ENCODE assay signal across 8 mouse cellular contexts in genomic region chr17:31557124-31557880, GRCm38 (mm10). TPM values are rescaled to one million over a fixed set of nuclear protein-coding genes. Genes with fewer than 3 reads are reported as not detected.
DNase-seq lines count a peak whose midpoint lies in the region; ATAC-seq lines count a peak whose summit lies in the region.

No protein-coding gene starts in this region.

- no peak overlapping the region for H3K4me2 ChIP-seq in heart, embryonic 14.5 days (ENCODE audit: low read length)
- no peak overlapping the region for H3K4me2 ChIP-seq in limb, embryonic 11.5 days (ENCODE audit: low read depth, severe bottlenecking)

- H3K36me3 ChIP-seq in heart, embryonic 14.5 days (ENCODE audit: control insufficient read depth, insufficient read depth, low read length) = no peaks in the 10 kb centered on the region
- H3K36me3 ChIP-seq in limb, embryonic 11.5 days (ENCODE audit: control insufficient read depth, insufficient read depth, low read length) = no peaks in the 10 kb centered on the region

- no peak overlapping the region for H3K4me3 ChIP-seq in heart, embryonic 14.5 days (ENCODE audit: control insufficient read depth in 1 of 2, insufficient read depth in 1 of 2, low read depth in 1 of 2, low read length in 2 of 2)
- no peak overlapping the region for H3K4me3 ChIP-seq in limb, embryonic 11.5 days (ENCODE audit: low read depth, low read length)

- H3K9ac ChIP-seq in heart, embryonic 14.5 days (ENCODE audit: low read length) = no peak overlapping the region
- H3K9ac ChIP-seq in limb, embryonic 11.5 days (ENCODE audit: low read length) = no peak overlapping the region

- WGBS in heart, embryonic 14.5 days = 59% methylated on average over 11 of the region's 11 CpGs
- 40% methylated on average over 11 of the region's 11 CpGs for WGBS in limb, embryonic 11.5 days

- peaks cover 7% of the 10 kb centered on the region in 2 experiments; a peak in 2 of 4 replicates for H3K4me1 ChIP-seq in heart, embryonic 14.5 days (ENCODE audit: control insufficient read depth in 2 of 2, insufficient read depth in 2 of 2, low read length in 2 of 2)
- H3K4me1 ChIP-seq in limb, embryonic 11.5 days (ENCODE audit: control insufficient read depth, insufficient read depth, low read length) = peaks cover 16% of the 10 kb centered on the region

- peak overlapping the region in 1 of 2 experiments; percentile 29; a peak in 1 of 4 replicates for H3K27ac ChIP-seq in heart, embryonic 14.5 days (replicated peaks in 1 of 2; ENCODE audit: control insufficient read depth in 1 of 2, insufficient read depth in 1 of 2, low read depth in 2 of 2, low read length in 2 of 2)
- peak overlapping the region; percentile 74 for H3K27ac ChIP-seq in limb, embryonic 11.5 days (replicated peaks; ENCODE audit: low read depth, low read length)

- no peaks in the 10 kb centered on the region for H3K9me3 ChIP-seq in heart, embryonic 14.5 days (ENCODE audit: control insufficient read depth, low read length)
- H3K9me3 ChIP-seq in limb, embryonic 11.5 days (ENCODE audit: control insufficient read depth, low read length) = no peaks in the 10 kb centered on the region

- DNase-seq in heart, adult 11 months = peak; percentile 97
- DNase-seq in heart, adult 8-10 months (ENCODE audit: low spot score) = no peak
- DNase-seq in embryo, embryonic 10 days (ENCODE audit: low spot score) = peak; percentile 78
- peak; percentile 84 for DNase-seq in limb, embryonic 11.5 days (ENCODE audit: low spot score)
- peak; percentile 22 for DNase-seq in ovary, postnatal 36 days (ENCODE audit: low spot score)
- no peak for DNase-seq in spleen, postnatal 4 days (ENCODE audit: low spot score in 2 of 2)

- no peaks in the 10 kb centered on the region for H3K27me3 ChIP-seq in heart, embryonic 14.5 days (ENCODE audit: control insufficient read depth, insufficient read depth, low read length)
- no peaks in the 10 kb centered on the region for H3K27me3 ChIP-seq in limb, embryonic 11.5 days (ENCODE audit: control insufficient read depth, insufficient read depth, low read length)

- peak; percentile 49; the same call in 1 of the 2 replicates for ATAC-seq in heart, embryonic 14.5 days (ENCODE audit: insufficient number of reproducible peaks, insufficient read depth, low FRiP score, low read depth)
- peak; percentile 75 for ATAC-seq in limb, embryonic 11.5 days (ENCODE audit: insufficient number of reproducible peaks, low FRiP score, low TSS enrichment, low read depth)
- no peak for ATAC-seq in megakaryocyte-erythroid progenitor cell, adult 5-6 weeks (replicated peaks; ENCODE audit: low FRiP score, low TSS enrichment, poor library complexity, severe bottlenecking)

RNA-seq across cellular contexts. Expression of gene Pknox1, which starts 7.2 kb away (rescaled TPM):
- 10 to 100 TPM in 2 of 4 experiments, 1 to 10 TPM in 2; 7.4 to 13.1 (median 10.4) TPM for total RNA-seq in heart, adult 8-10 months (2022)
- 19.1 and 19.4 TPM in 2 replicates for polyA plus RNA-seq in heart, embryonic 14.5 days (2014; fragmentation: Nextera tagmentation; extraction: Ambion mirVana)
- polyA plus RNA-seq in limb, embryonic 11.5 days (2014; fragmentation: Nextera tagmentation; extraction: Ambion mirVana) = 37.9 and 39.7 TPM in 2 replicates
- 18.5 and 35.2 TPM in 2 replicates for total RNA-seq in megakaryocyte-erythroid progenitor cell, adult 5-6 weeks (2014; fragmentation: Nextera tagmentation)
- total RNA-seq in megakaryocyte-erythroid progenitor cell, adult 5-6 weeks (2017) = 15.8 and 18.2 TPM in 2 replicates

RNA-seq across cellular contexts. Expression of gene Ndufv3, which starts 37.4 kb away (rescaled TPM):
- total RNA-seq in heart, adult 8-10 months (2022) = 1,000 to 10,000 TPM; 1,464 to 1,614 (median 1,563) TPM
- polyA plus RNA-seq in heart, embryonic 14.5 days (2014; fragmentation: Nextera tagmentation; extraction: Ambion mirVana) = 748 and 805 TPM in 2 replicates
- 201 and 210 TPM in 2 replicates for polyA plus RNA-seq in limb, embryonic 11.5 days (2014; fragmentation: Nextera tagmentation; extraction: Ambion mirVana)
- 142 and 209 TPM in 2 replicates for total RNA-seq in megakaryocyte-erythroid progenitor cell, adult 5-6 weeks (2014; fragmentation: Nextera tagmentation)
- 217 and 233 TPM in 2 replicates for total RNA-seq in megakaryocyte-erythroid progenitor cell, adult 5-6 weeks (2017)

RNA-seq across cellular contexts. Expression of gene Wdr4, which starts 37.5 kb away (rescaled TPM):
- total RNA-seq in heart, adult 8-10 months (2022) = 1 to 10 TPM; 6.4 to 7.1 (median 6.8) TPM
- polyA plus RNA-seq in heart, embryonic 14.5 days (2014; fragmentation: Nextera tagmentation; extraction: Ambion mirVana) = 16.7 and 17.9 TPM in 2 replicates
- polyA plus RNA-seq in limb, embryonic 11.5 days (2014; fragmentation: Nextera tagmentation; extraction: Ambion mirVana) = 42.4 and 43.6 TPM in 2 replicates
- total RNA-seq in megakaryocyte-erythroid progenitor cell, adult 5-6 weeks (2014; fragmentation: Nextera tagmentation) = 38.3 and 47.6 TPM in 2 replicates
- 18.1 and 62.9 TPM in 2 replicates for total RNA-seq in megakaryocyte-erythroid progenitor cell, adult 5-6 weeks (2017)

Comparison
In these comparisons a context has a peak if more than half of its experiments do, and no peak if none do; other contexts are left out.
1. DNase-seq: peak in heart, adult 11 months (single experiment), embryo, embryonic 10 days (single experiment), limb, embryonic 11.5 days (single experiment) and ovary, postnatal 36 days (single experiment); none in heart, adult 8-10 months (single experiment) and spleen, postnatal 4 days (0 of 2).
2. RNA of gene Ndufv3, which starts 37.4 kb away (total RNA-seq): 1,464 to 1,614 TPM in heart, adult 8-10 months; 142 to 233 TPM in megakaryocyte-erythroid progenitor cell, adult 5-6 weeks; every median in the first group is over 4 times any median in the second.